Mouse (Mus musculus): ENCODE measurements around the gene Sesn1. TPM values are rescaled to one million over a fixed set of nuclear protein-coding genes. Genes with fewer than 3 reads are reported as not detected.

Sesn1 gene
- 3.7 and 3.8 TPM in 2 replicates for polyA plus RNA-seq (2012; rRNA removed)

DNA sequence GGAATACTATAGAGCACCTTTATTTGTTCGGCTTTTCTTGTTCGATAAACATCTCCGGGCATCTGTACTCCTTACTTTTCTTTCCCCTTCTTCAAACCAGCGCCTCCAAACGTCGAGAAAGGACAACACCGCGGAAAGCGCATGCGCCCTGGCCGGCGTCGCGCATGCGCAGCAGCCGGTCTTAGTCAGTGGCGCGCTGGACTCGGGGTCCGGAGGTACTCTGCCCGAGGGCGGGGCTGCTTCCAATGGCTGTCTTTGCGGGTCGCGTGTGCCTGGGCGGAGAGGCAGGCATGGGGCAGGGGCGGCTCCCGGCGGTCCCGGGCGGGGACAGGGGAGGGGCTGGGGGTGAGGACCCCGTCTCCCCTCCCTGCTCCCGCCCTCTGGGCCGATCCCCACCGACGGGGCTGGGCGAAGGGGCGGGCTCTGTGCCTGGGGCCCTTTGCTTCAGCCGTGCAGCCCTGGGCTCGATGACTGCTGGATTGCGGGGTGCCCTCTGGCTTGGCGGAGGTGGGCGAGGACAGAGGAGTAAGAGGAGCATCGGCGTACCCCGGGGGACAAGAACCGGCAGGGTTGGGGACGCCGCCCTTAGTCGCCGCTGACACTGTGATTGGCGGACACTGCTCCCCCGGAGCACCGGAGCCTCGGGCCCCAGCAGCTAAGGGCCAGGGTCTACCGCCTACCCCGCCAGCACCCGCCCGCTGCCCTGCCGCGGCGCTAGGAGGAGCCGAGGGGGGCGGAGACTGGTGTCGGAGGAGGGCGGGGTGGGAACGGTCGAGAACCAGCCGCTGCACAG is at the start of gene Sesn1, which contains the start of gene Cep57l1:
TSS of gene Sesn1 (plus strand) at position 165 of the 793 bp plus-strand sequence.
TSS of gene Cep57l1 (minus strand) at position 101 of the 793 bp plus-strand sequence.

Other genes starting within 250 kb of the Sesn1 start
- gene Ccdc162, start 93.3 kb upstream of the Sesn1 start, polyA plus RNA-seq (2012; rRNA removed), result 0.06 and 0.17 TPM in 2 replicates
- 0.04 and 0.21 TPM in 2 replicates for gene Cep57l1, start 64 bp upstream of the Sesn1 start, polyA plus RNA-seq (2012; rRNA removed)
- gene Armc2, start 208.5 kb downstream of the Sesn1 start, polyA plus RNA-seq (2012; rRNA removed), result 0.16 and 0.48 TPM in 2 replicates

Measured in stomach, adult 2 months (tissue).